Mouse (Mus musculus) heart, adult 2 months (tissue): ENCODE measurements at regions not wholly inside any gene's neighbourhood (a gene's known extent, or its start where the extent isn't known, plus 50 kb on each side); places are given as distances from the start of the nearest gene placed in this dataset.

Experiments
- CTCF ChIP-seq: fragments of 200-600 bp; IDR thresholded peaks from 2 replicates; pipeline ENCODE4 v1.8.1; 2022; ENCODE audit warnings: antibody characterized with exemption, mild to moderate bottlenecking, moderate library complexity
- EP300 ChIP-seq: fragments of 200-500 bp; IDR thresholded peaks from 2 replicates; pipeline ENCODE4 v1.6.1; 2011; ENCODE audit warnings: low read depth, low read length, control low read depth; ENCODE audit not compliant: insufficient read depth
- POLR2A ChIP-seq: fragments of 200-500 bp; IDR thresholded peaks from 2 replicates; pipeline ENCODE4 v1.6.1; 2011; ENCODE audit warnings: mild to moderate bottlenecking, low read depth, low read length, control low read depth; ENCODE audit not compliant: insufficient read depth

- TF ChIP-seq CTCF (no peak), POLR2A (no peak), EP300 (no peak)
Measured at GRCm38 (mm10) chr8:29279276-29279675, 1831.8 kb downstream of the Poteg start.
